ENCODE assay signal across 13 mouse cellular contexts in genomic region chr6:66944190-66945003, GRCm38 (mm10). TPM values are rescaled to one million over a fixed set of nuclear protein-coding genes. Genes with fewer than 3 reads are reported as not detected.
DNase-seq lines count a peak whose midpoint lies in the region; ATAC-seq lines count a peak whose summit lies in the region.
"Had no signal": no experiment of that assay in that cellular context is flagged by ENCODE, and none has a peak within 500 bp of the region (broad histone marks: within the 10 kb centered on the region; RNA-seq: fewer than 3 reads in every experiment).

No protein-coding gene starts in this region.

- H3K4me3 ChIP-seq in kidney, embryonic 16.5 days (ENCODE audit: low read length): no peak overlapping the region
- no peak overlapping the region for H3K4me3 ChIP-seq in kidney, embryonic 15.5 days (replicated peaks)
- H3K4me3 ChIP-seq: liver, embryonic 15.5 days had no signal

- H3K36me3 ChIP-seq in kidney, embryonic 16.5 days (ENCODE audit: insufficient read depth, low read length): no peaks in the 10 kb centered on the region
- H3K36me3 ChIP-seq in kidney, embryonic 15.5 days: no peaks in the 10 kb centered on the region
- H3K36me3 ChIP-seq: liver, embryonic 15.5 days had no signal

- no peak overlapping the region for H3K4me2 ChIP-seq in kidney, embryonic 16.5 days (replicated peaks; ENCODE audit: low read depth, low read length)
- no peak overlapping the region for H3K4me2 ChIP-seq in kidney, embryonic 15.5 days
- H3K4me2 ChIP-seq: liver, embryonic 15.5 days had no signal

- no peaks in the 10 kb centered on the region for H3K9me3 ChIP-seq in kidney, embryonic 16.5 days (ENCODE audit: low read length)
- H3K9me3 ChIP-seq in kidney, embryonic 15.5 days (replicated peaks): no peaks in the 10 kb centered on the region
- H3K9me3 ChIP-seq: liver, embryonic 15.5 days had no signal

- no peak overlapping the region for H3K9ac ChIP-seq in kidney, embryonic 16.5 days (replicated peaks; ENCODE audit: low read length)
- H3K9ac ChIP-seq in kidney, embryonic 15.5 days: no peak overlapping the region
- H3K9ac ChIP-seq: liver, embryonic 15.5 days had no signal

- WGBS in kidney, embryonic 16.5 days: 82% methylated on average over 12 of the region's 12 CpGs
- 85% methylated on average over 12 of the region's 12 CpGs for WGBS in kidney, embryonic 15.5 days

- DNase-seq in B cell, adult 2 months: peak; percentile 33 to 54
- DNase-seq in ZHBTc4 (ENCODE audit: low read depth, low spot score): peak; percentile 16
- no peak for DNase-seq in adrenal gland, postnatal 36 days
- no peak for DNase-seq in right cerebral cortex, adult 18-20 months
- DNase-seq: adrenal gland, postnatal 10 days; cerebellum, postnatal 25 days; heart, postnatal 4 days; kidney, adult 8-10 months had no signal

- peaks cover 31% of the 10 kb centered on the region for H3K4me1 ChIP-seq in kidney, embryonic 16.5 days (ENCODE audit: insufficient read depth, low read length)
- peaks cover 31% of the 10 kb centered on the region for H3K4me1 ChIP-seq in kidney, embryonic 15.5 days

- 0 out of 2 replicates have a peak overlapping the region, but pooled peaks have one; percentile 5 for H3K27ac ChIP-seq in kidney, embryonic 16.5 days (ENCODE audit: low read length)
- no peak overlapping the region for H3K27ac ChIP-seq in kidney, embryonic 15.5 days
- H3K27ac ChIP-seq: liver, embryonic 15.5 days had no signal

- no peak for ATAC-seq in kidney, embryonic 16.5 days (ENCODE audit: low FRiP score, low TSS enrichment)
- no peak for ATAC-seq in kidney, embryonic 15.5 days (replicated peaks; ENCODE audit: low FRiP score)
- peak; percentile 70 for ATAC-seq in megakaryocyte, adult 5-6 weeks (ENCODE audit: poor library complexity, severe bottlenecking)
- no peak for ATAC-seq in frontal cortex, adult (ENCODE audit: low TSS enrichment)

- no peaks in the 10 kb centered on the region for H3K27me3 ChIP-seq in kidney, embryonic 16.5 days (ENCODE audit: insufficient read depth, low read length)
- no peaks in the 10 kb centered on the region for H3K27me3 ChIP-seq in kidney, embryonic 15.5 days
- H3K27me3 ChIP-seq: liver, embryonic 15.5 days had no signal

RNA-seq across cellular contexts. Expression of gene Gng12, which starts 48.2 kb away (rescaled TPM):
- 111 and 119 TPM in 2 replicates for polyA plus RNA-seq in kidney, embryonic 16.5 days (2015; fragmentation: Nextera tagmentation; extraction: Ambion mirVana)
- polyA plus RNA-seq in kidney, embryonic 15.5 days (2015; fragmentation: Nextera tagmentation; extraction: Ambion mirVana): 95.7 and 105 TPM in 2 replicates
- total RNA-seq in megakaryocyte, adult 5-6 weeks (2015): 61.0 and 78.1 TPM in 2 replicates
- 42.9 and 63.5 TPM in 2 replicates for total RNA-seq in megakaryocyte, adult 5-6 weeks (2017)
- total RNA-seq in adrenal gland, postnatal 36 days (2021): 10 to 100 TPM; 69.8 to 94.6 TPM

Comparison
In these comparisons a context has a peak if more than half of its experiments do, and no peak if none do; other contexts are left out.
1. DNase-seq: peak in B cell, adult 2 months (2 of 2) and ZHBTc4 (single experiment); none in adrenal gland, postnatal 36 days (0 of 2) and right cerebral cortex, adult 18-20 months (single experiment).